Mouse (Mus musculus) lung, embryonic 16.5 days (tissue): ENCODE results near the gene Evpl. TPM values are rescaled to one million over a fixed set of nuclear protein-coding genes. Genes with fewer than 3 reads are reported as not detected.

Source experiments
- polyA plus RNA-seq: library from polyadenylated mRNA; unstranded; fragments of >200 nt; fragmentation: Nextera tagmentation; extraction: Ambion mirVana; gene quantifications from 2 replicates; pipeline ENCODE4 v1.2.1, GENCODE M21; 2015

Evpl gene
- polyA plus RNA-seq, 1 experiment from 2014 or later, result 4.4 TPM

Other genes with a start within 250 kb of the Evpl start
- gene Galk1, start 225.4 kb downstream of the Evpl start, polyA plus RNA-seq, result 188 and 190 TPM in 2 replicates
- 1,792 and 1,937 TPM in 2 replicates for gene H3f3b, start 210.1 kb downstream of the Evpl start, polyA plus RNA-seq
- gene Unk, start 207.8 kb downstream of the Evpl start, polyA plus RNA-seq, result 37.9 and 41.3 TPM in 2 replicates
- 7.2 and 8.9 TPM in 2 replicates for gene Unc13d, start 160.1 kb downstream of the Evpl start, polyA plus RNA-seq
- gene Wbp2, start 151.1 kb downstream of the Evpl start, polyA plus RNA-seq, result 95.4 and 98.9 TPM in 2 replicates
- gene Trim47, start 110.9 kb downstream of the Evpl start, polyA plus RNA-seq, result 20.4 and 24.8 TPM in 2 replicates
- gene Trim65, start 106.9 kb downstream of the Evpl start, polyA plus RNA-seq, result 5.1 and 6.4 TPM in 2 replicates
- gene Mrpl38, start 99.2 kb downstream of the Evpl start, polyA plus RNA-seq, result 79.3 and 80.6 TPM in 2 replicates
- 36.1 and 37.3 TPM in 2 replicates for gene Fbf1, start 69.9 kb downstream of the Evpl start, polyA plus RNA-seq
- gene Ten1, start 39.2 kb downstream of the Evpl start, polyA plus RNA-seq, result 74.9 and 87.3 TPM in 2 replicates
- 23.6 and 24.3 TPM in 2 replicates for gene Acox1, start 39.0 kb downstream of the Evpl start, polyA plus RNA-seq
- gene Srp68, start 36.1 kb upstream of the Evpl start, polyA plus RNA-seq, result 75.3 and 79.2 TPM in 2 replicates
- gene Galr2, start 42.9 kb upstream of the Evpl start, polyA plus RNA-seq, result 0.21 and 0.25 TPM in 2 replicates
- 62.8 and 68.5 TPM in 2 replicates for gene Exoc7, start 69.2 kb upstream of the Evpl start, polyA plus RNA-seq
- 22.1 and 24.6 TPM in 2 replicates for gene Foxj1, start 97.3 kb upstream of the Evpl start, polyA plus RNA-seq
- 3.5 and 4.0 TPM in 2 replicates for gene Rnf157, start 175.0 kb upstream of the Evpl start, polyA plus RNA-seq
- 41.3 and 43.2 TPM in 2 replicates for gene Ubald2, start 196.0 kb upstream of the Evpl start, polyA plus RNA-seq
- gene Qrich2, start 228.2 kb upstream of the Evpl start, polyA plus RNA-seq, result 0.26 TPM in 1 of 2 replicates, not detected in the other